Mouse (Mus musculus) adrenal gland, postnatal 10 days (tissue): ENCODE results near the gene B4galt5. TPM values are rescaled to one million over a fixed set of nuclear protein-coding genes. Genes with fewer than 3 reads are reported as not detected.

ENCODE experiments used
- DNase-seq: peaks from one replicate; pipeline ENCODE4 v3.0.0; 2021; ENCODE audit warnings: mixed read lengths
- total RNA-seq, 2 experiments: library from RNA; stranded (reverse); gene quantifications; 2 replicates each; pipeline ENCODE4 v1.2.3; 2021

Gene B4galt5
- total RNA-seq, 2 experiments from 2014 or later: 55.5 to 76.9 TPM

- no peak for DNase-seq
Measured at GRCm38 (mm10) chr2:167358499-167358898, 9.5 kb upstream of the B4galt5 start.

- no peak for DNase-seq
Measured at GRCm38 (mm10) chr2:167356885-167357284, 7.9 kb upstream of the B4galt5 start.

GRCm38 (mm10) chr2:167354611-167355165, 5.7 kb upstream of the B4galt5 start:
- no peak for DNase-seq

GRCm38 (mm10) chr2:167354046-167354445, 5.1 kb upstream of the B4galt5 start:
- no peak for DNase-seq

GRCm38 (mm10) chr2:167352496-167352895, 3.5 kb upstream of the B4galt5 start:
- no peak for DNase-seq

- DNase-seq: no peak
Measured at GRCm38 (mm10) chr2:167351371-167351951, 2.5 kb upstream of the B4galt5 start.

GRCm38 (mm10) chr2:167350126-167350650, 1.2 kb upstream of the B4galt5 start:
- DNase-seq: no peak

GRCm38 (mm10) chr2:167349283-167349936, 427 bp upstream of the B4galt5 start:
- peak; percentile 96 for DNase-seq

- peak; percentile 61 for DNase-seq
Measured at GRCm38 (mm10) chr2:167347991-167348375, 1.0 kb downstream of the B4galt5 start.

- DNase-seq: no peak
Measured at GRCm38 (mm10) chr2:167347361-167347760, 1.6 kb downstream of the B4galt5 start.

- DNase-seq: no peak
Measured at GRCm38 (mm10) chr2:167345508-167346164, 3.3 kb downstream of the B4galt5 start.

- no peak for DNase-seq
Measured at GRCm38 (mm10) chr2:167344871-167345507, 4.0 kb downstream of the B4galt5 start.

GRCm38 (mm10) chr2:167343369-167344140, 5.4 kb downstream of the B4galt5 start:
- no peak for DNase-seq

GRCm38 (mm10) chr2:167342876-167343275, 6.1 kb downstream of the B4galt5 start:
- DNase-seq: no peak

- DNase-seq: no peak
Measured at GRCm38 (mm10) chr2:167337580-167337979, 11.4 kb downstream of the B4galt5 start.

- no peak for DNase-seq
Measured at GRCm38 (mm10) chr2:167337214-167337512, 11.8 kb downstream of the B4galt5 start.

GRCm38 (mm10) chr2:167336384-167337213, 12.4 kb downstream of the B4galt5 start:
- DNase-seq: no peak

- DNase-seq: no peak
Measured at GRCm38 (mm10) chr2:167335066-167335465, 13.9 kb downstream of the B4galt5 start.

- no peak for DNase-seq
Measured at GRCm38 (mm10) chr2:167334312-167334711, 14.7 kb downstream of the B4galt5 start.

GRCm38 (mm10) chr2:167333450-167333849, 15.5 kb downstream of the B4galt5 start:
- DNase-seq: no peak
